Mouse (Mus musculus) macrophage (primary cell): ENCODE measurements around the gene Oas1f. TPM values are rescaled to one million over a fixed set of nuclear protein-coding genes. Genes with fewer than 3 reads are reported as not detected.
A peak's percentile ranks its signal among the peaks of the same experiment; 100 is the strongest.
"Not testable (repeated sequence)": the region's sequence is repeated elsewhere in the genome, so short reads cannot be mapped to it uniquely, and the experiment has no call there.

ENCODE experiments used
- H3K27ac ChIP-seq: fragments of 350-480 bp; formaldehyde crosslinking; 2 replicates; pipeline ENCODE4 v1.9.0; 2021
- H3K36me3 ChIP-seq: fragments of 350-480 bp; formaldehyde crosslinking; 2 replicates; pipeline ENCODE4 v1.9.0; 2021; ENCODE audit errors: inconsistent target
- H3K4me3 ChIP-seq: fragments of 350-480 bp; formaldehyde crosslinking; 2 replicates; pipeline ENCODE4 v1.9.0; 2021; ENCODE audit errors: inconsistent target
- H3K79me2 ChIP-seq: fragments of 350-480 bp; formaldehyde crosslinking; 2 replicates; pipeline ENCODE4 v1.9.0; 2021; ENCODE audit errors: inconsistent target
- WGBS: methylation state at CpG from one replicate; pipeline ENCODE4 v1.1.7; 2026; ENCODE audit warnings: inconsistent platforms; ENCODE audit not compliant: missing documents; 5-methylcytosine and 5-hydroxymethylcytosine counted together
- polyA plus RNA-seq: library from polyadenylated mRNA; stranded (reverse); fragments of 250-400 nt; gene quantifications from 3 replicates; pipeline ENCODE4 v1.2.4, GENCODE M21; 2018; ENCODE audit warnings: inconsistent platforms
- total RNA-seq, 78 experiments: library from RNA; depleted of rRNA; stranded (reverse); fragments of 250-400 nt; gene quantifications; 1 replicate in 9 of 78; 2 replicates in 24 of 78; 3 replicates in 43 of 78; 4 replicates in 2 of 78; pipeline ENCODE4 v1.2.4; 2018; ENCODE audit warnings: inconsistent platforms in 56 of 78

The Oas1f gene
- not detected for total RNA-seq (2018; cell fraction: chromatin; rRNA removed)
- not detected for total RNA-seq (2018; cell fraction: cytosol; rRNA removed)
- not detected for total RNA-seq (2018; cell fraction: nucleus; rRNA removed)
- polyA plus RNA-seq: not detected in 3 replicates

GRCm38 (mm10) chr5:120847067-120847466, at the start of gene Oas1f:
Oas1f (plus strand) TSS chr5:120847367.
- Histone ChIP-seq H3K36me3 (no peaks in the 10 kb centered on the region), H3K79me2 (no peaks in the 10 kb centered on the region), H3K4me3 (no peak within 1 kb of the TSS), H3K27ac (no peak within 1 kb of the TSS)
- 47% methylated on average over 4 of the region's 4 CpGs for WGBS

- 87% methylated on average over 5 of the region's 5 CpGs for WGBS
- not testable (repeated sequence) for H3K36me3 ChIP-seq, H3K27ac ChIP-seq
These were observed 49.0 kb upstream of the Oas1f start for GRCm38 (mm10) chr5:120798147-120798546.

DNA sequence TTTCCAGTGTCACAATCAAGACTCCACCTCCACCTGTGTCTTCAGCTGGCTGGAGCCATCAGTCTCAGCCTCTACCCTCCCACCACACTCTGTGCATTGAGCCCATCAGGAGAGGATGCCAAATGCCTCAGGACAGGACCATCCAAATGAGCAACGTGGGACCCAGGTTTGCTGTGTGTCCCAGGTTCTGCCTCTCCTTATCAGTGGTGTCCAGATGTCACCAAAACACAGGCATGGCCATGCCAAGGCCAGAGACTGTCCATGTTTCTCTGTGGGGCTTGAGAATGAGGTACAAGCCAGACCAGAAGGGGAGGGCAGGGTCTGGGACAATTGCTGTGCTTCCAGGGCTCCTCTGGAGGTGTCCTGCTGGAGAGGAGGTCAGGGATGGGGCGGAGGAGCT, 48.2 kb upstream of the Oas1f start:
- H3K27ac ChIP-seq, H3K4me3 ChIP-seq, H3K36me3 ChIP-seq, H3K79me2 ChIP-seq: not testable (repeated sequence)
- WGBS: 44% methylated on average over 1 of the region's 2 CpGs

More at GRCm38 (mm10) chr5:120798147-120798546, 49.0 kb upstream of the Oas1f start:
- H3K4me3 ChIP-seq, H3K79me2 ChIP-seq: not testable (repeated sequence)

DNA sequence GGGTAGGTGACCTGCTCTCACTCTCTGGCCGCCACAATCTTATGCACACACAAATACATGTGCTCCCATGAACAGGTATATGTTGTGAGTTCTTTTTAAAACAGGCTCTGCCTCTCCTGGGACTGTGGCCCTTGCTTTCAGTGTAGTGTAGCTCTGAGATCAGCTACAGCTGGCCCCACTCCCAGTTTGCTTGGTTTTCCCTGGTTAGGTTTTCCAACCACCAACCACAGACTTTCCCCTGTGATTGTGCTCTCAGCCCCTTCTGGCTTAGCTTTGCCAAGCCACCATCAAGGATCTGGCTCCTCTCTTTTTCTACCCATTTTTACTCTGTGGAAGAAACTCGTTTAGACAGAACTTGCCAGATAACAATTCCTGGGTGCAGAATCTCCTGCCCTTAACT, 43.6 kb upstream of the Oas1f start:
- no peak overlapping the region for H3K27ac ChIP-seq
- H3K4me3 ChIP-seq: no peak overlapping the region
- peaks cover 12% of the 10 kb centered on the region; the same call in 1 of the 2 replicates for H3K36me3 ChIP-seq
- H3K79me2 ChIP-seq: no peaks in the 10 kb centered on the region
- 59% methylated on average over 2 of the region's 2 CpGs for WGBS

DNA sequence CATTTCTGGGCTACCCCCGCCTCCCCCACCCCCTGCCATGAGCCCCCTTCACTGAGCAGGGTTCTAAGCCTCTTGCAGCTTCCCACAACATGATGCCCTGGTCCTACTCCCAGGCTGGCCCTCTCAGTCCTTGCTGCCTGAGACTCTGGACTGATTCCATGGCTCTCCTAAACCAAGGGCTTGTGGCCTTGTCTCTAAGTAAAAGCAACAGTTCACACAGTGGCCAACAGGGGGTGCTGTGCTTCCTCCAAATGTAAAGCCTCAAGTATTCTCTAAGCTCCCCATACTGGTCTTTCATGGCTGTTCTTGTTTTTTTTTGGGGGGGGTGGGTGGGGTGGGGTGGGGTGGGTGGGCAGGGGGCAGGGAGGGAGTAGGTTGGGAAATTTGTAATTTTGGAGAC, 40.7 kb upstream of the Oas1f start:
- Histone ChIP-seq H3K36me3 (peaks cover 12% of the 10 kb centered on the region; the same call in 1 of the 2 replicates), H3K27ac (no peak overlapping the region), H3K79me2 (no peaks in the 10 kb centered on the region), H3K4me3 (no peak overlapping the region)
- WGBS: 100% methylated on average over 1 of the region's 1 CpGs

DNA sequence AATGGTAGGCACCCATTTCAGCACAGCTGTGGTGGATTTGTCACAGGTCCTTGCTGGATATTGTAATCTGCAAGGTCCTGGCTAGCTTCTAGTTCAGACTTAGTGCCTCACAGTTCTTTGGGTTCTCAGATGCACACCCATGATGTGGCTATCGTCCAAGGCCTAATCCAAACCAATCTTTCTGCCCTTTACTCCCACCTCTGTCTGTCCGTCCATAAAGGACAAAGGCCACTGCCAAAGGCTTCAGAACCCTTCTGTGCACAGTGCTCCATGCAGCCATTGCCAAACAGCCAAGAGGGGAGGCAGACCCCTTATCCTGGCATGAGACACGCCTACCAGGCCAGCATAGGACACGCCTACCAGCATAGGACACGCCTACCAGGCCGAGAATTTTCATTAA, 38.0 kb upstream of the Oas1f start:
- H3K27ac ChIP-seq: no peak overlapping the region
- WGBS: 94% methylated on average over 4 of the region's 6 CpGs
- no peak overlapping the region for H3K4me3 ChIP-seq

DNA sequence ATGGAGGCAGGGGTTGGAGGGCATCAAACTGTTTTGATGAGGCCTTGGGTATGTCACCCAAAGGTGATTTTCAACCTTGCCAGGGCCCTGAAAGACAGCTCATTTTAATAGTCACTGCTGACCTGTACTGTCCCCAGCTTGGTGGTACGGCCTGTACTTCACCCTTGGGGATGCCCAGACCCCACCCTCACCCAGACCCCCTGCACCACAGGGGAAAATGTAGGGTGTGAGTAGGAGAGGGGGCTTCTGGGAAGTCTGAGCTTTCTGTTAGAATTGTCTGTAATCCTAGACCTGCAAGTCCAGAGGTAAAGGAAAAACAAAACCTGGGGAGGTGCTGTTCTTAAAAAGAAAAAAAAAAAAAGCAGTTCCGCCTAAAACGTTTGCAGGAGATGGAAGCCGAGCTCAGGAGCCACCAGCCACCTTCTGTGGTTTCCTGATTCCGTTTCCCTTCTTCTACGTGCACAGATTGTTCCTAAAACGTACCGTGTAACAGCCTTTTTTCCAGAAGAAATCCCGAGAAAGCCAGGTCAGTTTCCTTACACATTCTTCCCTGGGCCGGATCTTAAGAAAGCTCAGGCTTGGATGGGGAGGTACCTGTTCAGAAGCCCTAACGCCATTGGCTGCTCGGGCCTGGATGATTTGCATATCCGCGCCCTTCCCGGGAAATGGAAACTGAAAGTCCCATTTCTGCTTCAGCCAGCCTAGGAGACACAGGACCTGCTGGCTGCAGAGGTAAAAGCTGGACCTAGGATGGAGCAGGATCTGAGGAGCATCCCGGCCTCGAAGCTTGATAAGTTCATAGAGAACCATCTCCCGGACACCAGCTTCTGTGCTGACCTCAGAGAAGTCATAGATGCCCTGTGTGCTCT, 35.0 kb upstream of the Oas1f start, which contains the start of gene Oas1c:
TSS of gene Oas1c (minus strand) at position 564 of the 869 bp plus-strand sequence.
- Histone ChIP-seq H3K36me3 (peaks cover 28% of the 10 kb centered on the region), H3K4me3 (peak within 1 kb of the TSS; percentile 85), H3K79me2 (peaks cover 33% of the 10 kb centered on the region), H3K27ac (peak within 1 kb of the TSS; percentile 56)
- WGBS: 2% methylated on average over 18 of the region's 18 CpGs

More for the DNA sequence above, 38.0 kb upstream of the Oas1f start:
- peaks cover 19% of the 10 kb centered on the region for H3K79me2 ChIP-seq
- H3K36me3 ChIP-seq: peaks cover 7% of the 10 kb centered on the region; the same call in 1 of the 2 replicates

- H3K4me3 ChIP-seq: peak overlapping the region; percentile 85
- peak overlapping the region; percentile 56 for H3K27ac ChIP-seq
- peaks cover 36% of the 10 kb centered on the region for H3K36me3 ChIP-seq
- 55% methylated on average over 6 of the region's 6 CpGs for WGBS
- peaks cover 33% of the 10 kb centered on the region for H3K79me2 ChIP-seq
These were observed 34.1 kb upstream of the Oas1f start for GRCm38 (mm10) chr5:120813023-120813422.

GRCm38 (mm10) chr5:120815949-120816348, 31.2 kb upstream of the Oas1f start:
- WGBS: 73% methylated on average over 3 of the region's 3 CpGs
- Histone ChIP-seq H3K79me2 (peaks cover 33% of the 10 kb centered on the region), H3K4me3 (no peak overlapping the region), H3K36me3 (peaks cover 65% of the 10 kb centered on the region), H3K27ac (no peak overlapping the region)

DNA sequence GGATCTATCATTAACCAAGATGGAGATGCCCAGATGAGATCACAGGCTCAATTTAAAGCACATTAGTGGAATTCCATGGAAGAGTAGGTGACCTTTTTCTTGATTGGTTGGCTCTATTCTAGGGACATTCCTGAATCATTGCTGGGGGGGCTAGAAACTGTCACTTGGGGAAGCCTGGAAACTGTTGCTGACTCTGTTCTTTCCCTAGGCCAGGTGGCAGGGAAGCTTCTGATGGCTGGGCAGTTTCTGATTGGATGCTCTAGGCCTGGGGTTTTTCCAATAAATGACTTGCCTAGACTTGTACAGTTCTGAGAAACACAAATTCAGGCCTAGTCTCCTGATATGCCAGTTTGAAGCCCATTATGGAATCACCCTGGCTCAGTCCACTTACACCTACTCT, 28.2 kb upstream of the Oas1f start:
- H3K4me3 ChIP-seq: no peak overlapping the region
- H3K36me3 ChIP-seq: peaks cover 96% of the 10 kb centered on the region
- no peak overlapping the region for H3K27ac ChIP-seq
- H3K79me2 ChIP-seq: peaks cover 16% of the 10 kb centered on the region

GRCm38 (mm10) chr5:120831031-120831430, 16.1 kb upstream of the Oas1f start:
- no peak overlapping the region for H3K4me3 ChIP-seq
- H3K79me2 ChIP-seq: no peaks in the 10 kb centered on the region
- WGBS: 19% methylated on average over 4 of the region's 4 CpGs
- no peaks in the 10 kb centered on the region for H3K36me3 ChIP-seq
- H3K27ac ChIP-seq: no peak overlapping the region

- Histone ChIP-seq H3K79me2 (no peaks in the 10 kb centered on the region), H3K27ac (no peak overlapping the region), H3K4me3 (no peak overlapping the region), H3K36me3 (no peaks in the 10 kb centered on the region)
- WGBS: 30% methylated on average over 17 of the region's 17 CpGs
These were observed 13.6 kb upstream of the Oas1f start for GRCm38 (mm10) chr5:120833335-120834280.

DNA sequence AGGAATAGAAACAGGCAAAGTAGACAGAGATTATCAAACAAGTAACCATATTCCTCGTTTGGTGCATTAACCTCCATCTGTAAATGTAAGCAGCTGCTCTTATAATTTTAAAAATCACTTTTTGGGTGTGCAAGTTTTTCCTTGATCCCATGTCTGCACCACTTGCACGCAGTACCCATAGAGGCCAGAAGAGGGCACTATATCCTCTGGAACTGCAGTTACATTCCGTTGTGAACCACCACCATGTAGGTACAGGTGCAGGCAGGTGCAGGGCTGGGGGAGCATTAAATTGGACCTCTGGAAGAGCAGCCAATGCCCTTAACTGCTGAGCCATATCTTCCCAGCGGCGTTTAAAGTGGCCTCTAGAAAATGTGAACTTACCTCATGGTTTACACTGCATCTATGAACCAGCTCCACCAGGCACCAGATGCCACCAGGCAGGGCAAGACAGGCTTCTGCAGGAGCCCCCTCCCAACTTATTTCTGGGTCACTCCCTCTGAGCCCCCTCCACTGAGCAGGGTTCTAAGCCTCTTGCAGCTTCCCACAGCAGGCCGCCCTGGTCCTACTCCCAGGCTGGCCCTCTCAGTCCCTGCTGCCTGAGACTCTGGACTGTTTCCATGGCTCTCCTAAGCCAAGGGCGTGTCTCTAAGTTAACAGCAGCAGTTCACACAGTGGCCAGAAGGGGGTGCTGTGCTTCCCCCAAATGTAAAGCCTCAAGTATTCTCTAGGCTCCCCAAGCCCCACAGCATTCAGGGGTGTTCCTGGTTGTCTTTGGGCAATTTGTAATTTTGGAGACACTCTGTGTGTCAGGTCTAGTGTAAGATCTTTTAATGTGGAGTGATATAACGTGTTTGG, 10.2 kb upstream of the Oas1f start:
- no peaks in the 10 kb centered on the region for H3K79me2 ChIP-seq
- 17% methylated on average over 8 of the region's 8 CpGs for WGBS
- H3K4me3 ChIP-seq: no peak overlapping the region
- H3K36me3 ChIP-seq: no peaks in the 10 kb centered on the region
- H3K27ac ChIP-seq: no peak overlapping the region

DNA sequence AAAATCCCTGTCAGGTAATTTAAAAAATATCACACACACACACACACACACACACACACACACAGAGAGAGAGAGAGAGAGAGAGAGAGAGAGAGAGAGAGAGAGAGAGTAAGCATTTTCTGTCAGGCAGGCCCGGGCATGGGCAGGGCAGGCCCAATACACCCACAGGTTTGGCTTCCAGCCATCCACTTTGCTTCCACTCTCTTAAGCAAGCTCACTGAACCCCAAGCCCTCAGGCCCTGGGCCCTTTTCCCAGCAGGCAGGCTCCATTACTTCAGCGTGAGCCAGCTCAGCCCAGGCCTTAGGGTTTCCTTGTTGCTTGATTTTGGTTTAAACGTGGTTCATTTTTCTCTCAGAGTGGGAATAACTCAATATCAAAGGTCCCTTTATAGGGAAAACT, 2.5 kb upstream of the Oas1f start:
- H3K36me3 ChIP-seq: no peaks in the 10 kb centered on the region
- no peak overlapping the region for H3K4me3 ChIP-seq
- no peaks in the 10 kb centered on the region for H3K79me2 ChIP-seq
- WGBS: 44% methylated on average over 2 of the region's 3 CpGs
- H3K27ac ChIP-seq: no peak overlapping the region
